Mouse (Mus musculus) urinary bladder, postnatal 36 days (tissue): ENCODE measurements around the gene Btbd35f13.
"Not testable (repeated sequence)": the region's sequence is repeated elsewhere in the genome, so short reads cannot be mapped to it uniquely, and the experiment has no call there.

ENCODE experiments used
- DNase-seq, 2 experiments: peaks; one replicate each; pipeline ENCODE4 v3.0.0; 2022; ENCODE audit warnings: low spot score in 2 of 2, mixed read lengths in 1 of 2

The Btbd35f13 gene

GRCm38 (mm10) chrX:33656872-33657271 lies at the start of gene Btbd35f13:
Gene Btbd35f13, plus strand, starts transcription at chrX:33657172.
- not testable (repeated sequence) for DNase-seq

- DNase-seq: not testable (repeated sequence)
Observed at GRCm38 (mm10) chrX:33702249-33702648, 45.3 kb downstream of the Btbd35f13 start, which contains the start of gene Btbd35f14. Gene Btbd35f14, minus strand, starts transcription at chrX:33702349.
